ENCODE assay signal across 8 mouse cellular contexts in genomic region chr11:61620762-61621161, GRCm38 (mm10). TPM values are rescaled to one million over a fixed set of nuclear protein-coding genes. Genes with fewer than 3 reads are reported as not detected.
DNase-seq lines count a peak whose midpoint lies in the region; ATAC-seq and TF ChIP-seq lines count a peak whose summit lies in the region.

No protein-coding gene starts in this region.

- WGBS in embryonic facial prominence, embryonic 15.5 days: 56% methylated on average over 8 of the region's 8 CpGs
- WGBS in intestine, embryonic 16.5 days: 58% methylated on average over 8 of the region's 8 CpGs
- 64% methylated on average over 8 of the region's 8 CpGs for WGBS in neural tube, embryonic 14.5 days

- H3K27ac ChIP-seq in left cerebral cortex, adult 2 months: peak overlapping the region; percentile 91
- peak overlapping the region; percentile 72 for H3K27ac ChIP-seq in embryonic facial prominence, embryonic 15.5 days (replicated peaks)
- no peak overlapping the region for H3K27ac ChIP-seq in intestine, embryonic 16.5 days (ENCODE audit: low read length)
- H3K27ac ChIP-seq in neural tube, embryonic 14.5 days (ENCODE audit: low read depth, low read length): no peak overlapping the region

- H3K9me3 ChIP-seq in embryonic facial prominence, embryonic 15.5 days (replicated peaks): no peaks in the 10 kb centered on the region
- H3K9me3 ChIP-seq in intestine, embryonic 16.5 days (ENCODE audit: control insufficient read depth, low read length): no peaks in the 10 kb centered on the region
- no peaks in the 10 kb centered on the region for H3K9me3 ChIP-seq in neural tube, embryonic 14.5 days (ENCODE audit: control insufficient read depth, low read length)

- H3K36me3 ChIP-seq in embryonic facial prominence, embryonic 15.5 days: no peaks in the 10 kb centered on the region
- no peaks in the 10 kb centered on the region for H3K36me3 ChIP-seq in intestine, embryonic 16.5 days (ENCODE audit: control insufficient read depth, insufficient read depth, low read length)
- H3K36me3 ChIP-seq in neural tube, embryonic 14.5 days (ENCODE audit: control insufficient read depth, insufficient read depth, low read length): no peaks in the 10 kb centered on the region

- intact Hi-C loops in left cerebral cortex, adult 2 months (cut with DNase I): loop anchor here (2.0 kb wide), 2 partner anchors 42 to 94 kb away; partner anchors contain the start of gene Epn2
- intact Hi-C loops in left cerebral cortex, postnatal 25 days (cut with DNase I): loop anchor here (1.0 to 5.0 kb wide), 3 partner anchors 94 to 578 kb away; partner anchors contain the start of gene B9d1

- ATAC-seq in embryonic facial prominence, embryonic 15.5 days (ENCODE audit: insufficient number of reproducible peaks, low FRiP score, low TSS enrichment, low read depth): no peak
- ATAC-seq in intestine, embryonic 16.5 days: no peak
- no peak for ATAC-seq in neural tube, embryonic 14.5 days (ENCODE audit: low read depth)

- no peaks in the 10 kb centered on the region for H3K27me3 ChIP-seq in embryonic facial prominence, embryonic 15.5 days
- H3K27me3 ChIP-seq in intestine, embryonic 16.5 days (replicated peaks; ENCODE audit: control insufficient read depth, insufficient read depth, low read length): no peaks in the 10 kb centered on the region
- no peaks in the 10 kb centered on the region; the same call in 1 of the 2 replicates for H3K27me3 ChIP-seq in neural tube, embryonic 14.5 days (ENCODE audit: control insufficient read depth, insufficient read depth, low read length)

- no peak for DNase-seq in left cerebral cortex, adult 2 months (ENCODE audit: extremely low spot score in 1 of 2, low spot score in 2 of 2)
- DNase-seq in left cerebral cortex, postnatal 25 days (ENCODE audit: low spot score in 2 of 2): no peak
- no peak for DNase-seq in yolk sac, embryonic 10.5 days (ENCODE audit: low spot score)
- DNase-seq in spleen, adult 18-20 months: no peak
- DNase-seq in adrenal gland, adult (ENCODE audit: inconsistent age in 2 of 2, low spot score in 1 of 2): no peak

- H3K4me2 ChIP-seq in embryonic facial prominence, embryonic 15.5 days (replicated peaks): peak overlapping the region; percentile 75
- peak overlapping the region; percentile 74 for H3K4me2 ChIP-seq in intestine, embryonic 16.5 days (ENCODE audit: low read depth, low read length)
- H3K4me2 ChIP-seq in neural tube, embryonic 14.5 days (ENCODE audit: low read depth, low read length): peak overlapping the region; percentile 68

- no peak overlapping the region for H3K9ac ChIP-seq in embryonic facial prominence, embryonic 15.5 days
- 0 out of 2 replicates have a peak overlapping the region, but pooled peaks have one; percentile 55 for H3K9ac ChIP-seq in intestine, embryonic 16.5 days (ENCODE audit: low read depth, low read length)
- 0 out of 2 replicates have a peak overlapping the region, but pooled peaks have one; percentile 34 for H3K9ac ChIP-seq in neural tube, embryonic 14.5 days (replicated peaks; ENCODE audit: low read depth, low read length)

- peak overlapping the region; percentile 44 for H3K4me3 ChIP-seq in left cerebral cortex, adult 2 months
- H3K4me3 ChIP-seq in embryonic facial prominence, embryonic 15.5 days (replicated peaks): peak overlapping the region; percentile 43
- H3K4me3 ChIP-seq in intestine, embryonic 16.5 days (ENCODE audit: low read length): peak overlapping the region; percentile 45
- H3K4me3 ChIP-seq in neural tube, embryonic 14.5 days (ENCODE audit: low read depth, low read length): peak overlapping the region; percentile 24; the same call in 1 of the 2 replicates

- peaks cover 31% of the 10 kb centered on the region for H3K4me1 ChIP-seq in embryonic facial prominence, embryonic 15.5 days
- H3K4me1 ChIP-seq in intestine, embryonic 16.5 days (ENCODE audit: control insufficient read depth, insufficient read depth, low read length): peaks cover 11% of the 10 kb centered on the region
- no peaks in the 10 kb centered on the region for H3K4me1 ChIP-seq in neural tube, embryonic 14.5 days (ENCODE audit: control insufficient read depth, insufficient read depth, low read length)

- no peak for TF ChIP-seq CTCF in left cerebral cortex, adult 2 months (IDR thresholded peaks at IDR 0.05)

RNA-seq across cellular contexts. Expression of gene Grap, which starts 32.3 kb away (rescaled TPM):
- 1 to 10 TPM; 4.1 TPM for total RNA-seq in left cerebral cortex, adult 2 months (2021)
- total RNA-seq in left cerebral cortex, postnatal 25 days (2021): 1 to 10 TPM; 5.1 to 6.7 TPM
- polyA plus RNA-seq in embryonic facial prominence, embryonic 15.5 days (2015; fragmentation: Nextera tagmentation; extraction: Ambion mirVana): 13.0 and 16.2 TPM in 2 replicates
- polyA plus RNA-seq in intestine, embryonic 16.5 days (2015; fragmentation: Nextera tagmentation; extraction: Ambion mirVana): 7.2 and 8.6 TPM in 2 replicates
- polyA plus RNA-seq in neural tube, embryonic 14.5 days (2014; fragmentation: Nextera tagmentation; extraction: Ambion mirVana): 4.7 and 11.7 TPM in 2 replicates

RNA-seq across cellular contexts. Expression of gene Epn2, which starts 41.3 kb away (rescaled TPM):
- 100 to 1,000 TPM; 113 TPM for total RNA-seq in left cerebral cortex, adult 2 months (2021)
- total RNA-seq in left cerebral cortex, postnatal 25 days (2021): 100 to 1,000 TPM; 118 to 133 TPM
- 28.6 and 31.0 TPM in 2 replicates for polyA plus RNA-seq in embryonic facial prominence, embryonic 15.5 days (2015; fragmentation: Nextera tagmentation; extraction: Ambion mirVana)
- polyA plus RNA-seq in intestine, embryonic 16.5 days (2015; fragmentation: Nextera tagmentation; extraction: Ambion mirVana): 13.9 and 15.6 TPM in 2 replicates
- 69.7 and 74.8 TPM in 2 replicates for polyA plus RNA-seq in neural tube, embryonic 14.5 days (2014; fragmentation: Nextera tagmentation; extraction: Ambion mirVana)

Comparison
In these comparisons a context has a peak if more than half of its experiments do, and no peak if none do; other contexts are left out.
1. H3K27ac ChIP-seq: peak in left cerebral cortex, adult 2 months (single experiment) and embryonic facial prominence, embryonic 15.5 days (single experiment); none in intestine, embryonic 16.5 days (single experiment) and neural tube, embryonic 14.5 days (single experiment).
2. Peak in every context shown above with its lines, with median percentiles within 50 percentile points of each other: H3K4me3 ChIP-seq and H3K4me2 ChIP-seq.